Mouse (Mus musculus) E14TG2a.4 (cell line): ENCODE results near the gene Pglyrp1.
"Not testable (repeated sequence)": the region's sequence is repeated elsewhere in the genome, so short reads cannot be mapped to it uniquely, and the experiment has no call there.

Source experiments
- H3K27me3 ChIP-seq: 2 replicates; pipeline ENCODE4 v1.6.1; 2014; ENCODE audit warnings: low read length, control low read depth; ENCODE audit not compliant: insufficient read depth
- H3K36me3 ChIP-seq: 2 replicates; pipeline ENCODE4 v1.6.1; 2014; ENCODE audit warnings: low read length, control low read depth; ENCODE audit not compliant: insufficient read depth
- H3K4me1 ChIP-seq: replicated peaks from 2 replicates; pipeline ENCODE4 v1.6.1; 2014; ENCODE audit warnings: low read depth, low read length, control low read depth
- H3K4me3 ChIP-seq: replicated peaks from 2 replicates; pipeline ENCODE4 v1.5.1; 2014; ENCODE audit warnings: mild to moderate bottlenecking, low read length
- H3K9me3 ChIP-seq: 2 replicates; pipeline ENCODE4 v1.6.1; 2014; ENCODE audit warnings: low read length, control low read depth
- CTCF ChIP-seq: conservative IDR thresholded peaks from 2 replicates; pipeline ENCODE4 v1.5.1; 2014; ENCODE audit warnings: low read length
- NANOG ChIP-seq: IDR thresholded peaks from 2 replicates; pipeline ENCODE4 v1.6.1; 2014; ENCODE audit warnings: borderline replicate concordance, low read length, mixed read lengths
- POU5F1 ChIP-seq: IDR thresholded peaks from 2 replicates; pipeline ENCODE4 v1.6.1; 2014; ENCODE audit warnings: low read length, borderline replicate concordance

Pglyrp1 gene

GRCm38 (mm10) chr7:18871031-18871430 lies at the start of gene Pglyrp1:
Gene Pglyrp1 (plus strand): TSS chr7:18871331.
- not testable (repeated sequence) for H3K4me1 ChIP-seq, H3K36me3 ChIP-seq, H3K4me3 ChIP-seq, H3K27me3 ChIP-seq, H3K9me3 ChIP-seq

GRCm38 (mm10) chr7:18821507-18821906 lies 49.6 kb upstream of the Pglyrp1 start, which contains the start of gene Psg17:
Gene Psg17 (minus strand): TSS chr7:18821607.
- Histone ChIP-seq H3K36me3 (no peaks in the 10 kb centered on the region), H3K9me3 (peaks cover 32% of the 10 kb centered on the region), H3K4me1 (no peaks in the 10 kb centered on the region), H3K27me3 (no peaks in the 10 kb centered on the region), H3K4me3 (no peak within 1 kb of the TSS)
- TF ChIP-seq NANOG (no peak), CTCF (no peak), POU5F1 (no peak)

DNA sequence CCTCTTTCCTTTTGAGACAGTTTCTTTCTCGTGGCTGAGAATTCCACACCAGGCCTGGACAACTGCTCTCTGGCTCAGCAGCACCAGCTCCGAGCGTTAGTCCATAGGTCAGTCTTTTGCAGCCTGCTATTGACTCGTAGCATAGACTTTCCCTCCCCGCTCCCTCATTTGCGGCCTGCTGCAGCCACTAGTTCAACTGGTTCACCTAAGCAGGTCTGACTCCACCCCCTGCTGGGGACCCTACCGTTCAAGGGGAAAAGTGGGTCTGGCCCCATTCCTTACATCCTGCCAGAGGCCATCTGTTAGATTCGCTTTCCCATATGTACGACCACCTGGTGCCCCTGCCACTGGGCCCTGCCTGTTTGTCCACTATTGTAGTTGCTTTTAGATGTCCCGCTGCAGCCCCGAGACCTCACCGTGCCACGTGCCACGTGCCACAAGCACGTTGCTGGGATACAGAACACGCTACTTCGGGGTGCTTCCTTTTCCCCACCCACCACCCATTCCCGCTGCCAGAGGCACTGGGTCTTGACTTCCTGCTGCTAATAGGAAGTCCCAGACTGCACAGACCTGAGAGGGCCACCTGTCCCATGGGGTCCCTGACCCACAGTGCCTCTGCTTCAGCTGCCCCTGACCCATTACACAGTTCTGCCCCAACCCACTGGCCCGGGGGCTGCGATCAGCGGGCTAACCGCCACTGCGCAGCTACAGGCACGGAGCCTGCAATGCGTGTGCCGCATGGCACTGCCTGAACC lies 43.2 kb upstream of the Pglyrp1 start:
- H3K36me3 ChIP-seq = no peaks in the 10 kb centered on the region
- peak overlapping the region; percentile 74 for H3K4me3 ChIP-seq
- peaks cover 3% of the 10 kb centered on the region; the same call in 1 of the 2 replicates for H3K27me3 ChIP-seq
- peaks cover 10% of the 10 kb centered on the region for H3K4me1 ChIP-seq
- TF ChIP-seq NANOG (no peak), POU5F1 (no peak), CTCF (no peak)
- peaks cover 33% of the 10 kb centered on the region for H3K9me3 ChIP-seq

DNA sequence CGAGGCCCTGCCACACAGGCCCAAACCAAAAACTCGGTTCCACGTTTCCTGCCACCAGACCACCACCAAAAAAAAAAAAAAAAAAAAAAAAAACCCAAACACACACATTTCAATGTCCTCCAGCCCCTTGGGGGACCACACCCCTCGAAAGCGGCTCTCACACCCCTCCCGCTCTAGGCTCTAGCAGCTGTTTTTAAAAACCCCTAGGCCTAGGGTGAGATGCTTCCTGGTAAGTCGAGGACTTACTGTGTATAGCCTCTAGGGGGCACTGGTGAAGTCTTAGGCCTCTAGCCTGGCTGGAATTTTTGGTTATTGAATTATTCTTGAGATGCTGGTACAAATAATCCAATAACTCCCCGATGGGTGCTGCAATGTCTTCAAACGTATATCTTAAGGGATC lies 42.5 kb upstream of the Pglyrp1 start:
- H3K4me3 ChIP-seq = peak overlapping the region; percentile 74
- H3K9me3 ChIP-seq = peaks cover 35% of the 10 kb centered on the region
- H3K36me3 ChIP-seq = no peaks in the 10 kb centered on the region
- H3K4me1 ChIP-seq = peaks cover 10% of the 10 kb centered on the region
- TF ChIP-seq POU5F1 (no peak), NANOG (no peak), CTCF (peak; percentile 53)
- peaks cover 3% of the 10 kb centered on the region; the same call in 1 of the 2 replicates for H3K27me3 ChIP-seq

DNA sequence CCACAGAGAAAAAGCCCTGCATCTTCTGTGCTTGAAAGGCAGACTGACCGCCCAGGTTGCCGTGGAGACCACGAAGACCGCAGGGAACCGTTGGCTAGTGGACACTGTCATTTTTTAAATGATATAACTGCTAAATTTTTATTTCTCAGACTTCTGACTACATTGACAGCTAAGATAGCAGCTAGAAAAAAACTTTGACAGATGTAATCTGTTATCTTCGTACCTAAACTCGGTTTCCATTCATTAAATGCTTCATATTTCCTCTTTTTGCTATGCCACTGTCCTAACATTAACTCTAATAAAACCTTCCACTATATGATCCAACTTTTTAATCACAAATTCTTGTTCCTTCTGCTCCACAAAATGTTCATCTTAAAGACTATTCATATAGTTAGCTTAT lies 41.6 kb upstream of the Pglyrp1 start:
- H3K4me3 ChIP-seq = no peak overlapping the region
- TF ChIP-seq POU5F1 (no peak), NANOG (no peak), CTCF (no peak)
- H3K27me3 ChIP-seq = peaks cover 3% of the 10 kb centered on the region; the same call in 1 of the 2 replicates
- no peaks in the 10 kb centered on the region for H3K36me3 ChIP-seq
- peaks cover 10% of the 10 kb centered on the region for H3K4me1 ChIP-seq
- H3K9me3 ChIP-seq = peaks cover 32% of the 10 kb centered on the region

DNA sequence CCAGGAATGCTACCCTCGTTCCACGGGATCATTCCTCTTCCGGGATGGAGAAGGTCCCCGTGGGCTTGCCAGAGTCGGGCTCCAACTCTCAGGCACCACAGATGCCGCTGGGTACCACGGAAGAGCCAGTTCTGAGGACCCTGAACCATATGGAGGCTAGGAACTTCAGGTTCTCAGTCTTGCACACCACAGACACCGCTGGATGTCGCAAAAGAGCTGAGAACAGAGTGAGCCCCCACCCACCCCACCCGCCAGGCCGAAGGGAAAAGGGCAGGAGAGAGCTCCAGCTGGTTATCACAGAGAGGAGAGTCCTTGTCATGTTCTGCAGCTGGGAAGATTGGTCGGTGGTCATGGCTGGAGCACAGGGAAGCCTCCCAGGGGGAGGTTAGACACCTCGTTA lies 38.8 kb upstream of the Pglyrp1 start:
- TF ChIP-seq POU5F1 = no peak
- no peak for TF ChIP-seq NANOG
- no peak for TF ChIP-seq CTCF
- Histone ChIP-seq H3K9me3 (peaks cover 13% of the 10 kb centered on the region), H3K27me3 (no peaks in the 10 kb centered on the region), H3K36me3 (no peaks in the 10 kb centered on the region), H3K4me1 (peaks cover 10% of the 10 kb centered on the region), H3K4me3 (no peak overlapping the region)

DNA sequence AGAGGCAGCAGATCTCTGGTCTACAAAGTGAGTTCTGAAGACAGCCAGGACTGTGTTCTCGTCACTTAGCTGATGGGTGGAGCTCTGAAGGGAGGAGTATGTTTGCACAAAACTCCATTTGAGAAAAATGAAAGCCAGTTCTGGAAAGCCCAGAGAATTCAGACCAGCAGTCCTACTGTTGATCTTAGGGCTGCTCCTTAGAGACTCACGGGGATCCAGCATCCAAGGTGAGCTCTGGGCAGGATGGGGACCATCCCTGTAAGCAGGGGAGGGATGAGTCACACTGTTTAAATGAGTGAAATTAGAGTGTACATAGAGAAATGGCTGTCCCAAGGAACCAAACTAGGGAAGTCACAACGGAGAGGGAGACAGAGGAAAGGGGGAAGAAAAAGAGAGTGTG lies 31.3 kb upstream of the Pglyrp1 start, which contains the start of gene Mill2:
Gene Mill2 (plus strand): TSS at position 102 of the 400 bp plus-strand sequence.
- peak within 1 kb of the TSS; percentile 65 for H3K4me3 ChIP-seq
- H3K27me3 ChIP-seq = no peaks in the 10 kb centered on the region
- H3K36me3 ChIP-seq = no peaks in the 10 kb centered on the region
- no peak for TF ChIP-seq NANOG
- no peak for TF ChIP-seq POU5F1
- no peak for TF ChIP-seq CTCF
- H3K4me1 ChIP-seq = peaks cover 34% of the 10 kb centered on the region
- no peaks in the 10 kb centered on the region for H3K9me3 ChIP-seq

DNA sequence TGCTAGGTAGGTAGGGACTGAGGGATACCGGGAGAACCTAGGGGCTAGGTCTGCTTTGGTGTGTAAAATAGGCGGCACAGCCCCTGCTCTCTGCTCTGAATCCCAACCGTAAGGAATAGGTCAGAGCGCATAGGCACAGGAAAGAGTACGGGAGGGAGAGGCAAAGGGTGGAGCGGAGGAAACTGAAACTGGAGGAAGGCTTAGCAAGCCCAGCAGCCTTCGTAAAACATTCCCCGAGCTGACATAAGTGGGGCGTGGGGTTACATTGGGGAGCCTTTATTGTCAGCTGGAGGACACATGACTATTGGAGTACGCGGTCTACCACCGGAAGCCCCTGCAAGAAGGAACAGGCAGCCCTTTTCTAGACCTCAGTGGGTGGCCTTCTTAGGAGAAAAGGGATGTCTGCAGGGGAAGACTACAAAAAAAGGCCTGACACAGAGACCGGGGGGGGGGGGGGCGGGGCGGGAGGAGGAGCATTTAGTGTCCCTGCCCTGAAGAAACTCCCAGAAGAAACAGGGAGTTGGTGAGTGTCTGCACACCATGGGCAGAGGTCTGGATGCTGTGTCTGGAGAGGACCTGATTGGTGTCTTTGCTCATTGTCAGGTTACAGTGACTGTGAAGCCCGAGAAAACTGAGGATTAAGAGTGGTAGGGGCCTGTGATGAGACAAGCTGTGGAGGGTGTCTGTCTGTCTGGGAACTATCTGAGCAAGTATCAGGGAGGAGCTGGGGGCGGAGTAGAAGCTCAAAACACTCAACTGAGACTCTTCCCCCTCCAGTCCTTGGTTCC lies 30.6 kb upstream of the Pglyrp1 start:
- Histone ChIP-seq H3K4me1 (peaks cover 35% of the 10 kb centered on the region), H3K36me3 (no peaks in the 10 kb centered on the region), H3K9me3 (no peaks in the 10 kb centered on the region), H3K27me3 (no peaks in the 10 kb centered on the region), H3K4me3 (peak overlapping the region; percentile 65)
- TF ChIP-seq NANOG (no peak), CTCF (no peak), POU5F1 (no peak)
